Mouse (Mus musculus) liver, embryonic 15.5 days (tissue): Measurements from ENCODE around the gene Hoxd9. TPM values are rescaled to one million over a fixed set of nuclear protein-coding genes. Genes with fewer than 3 reads are reported as not detected.
A peak's percentile ranks its signal among the peaks of the same experiment; 100 is the strongest.

Source experiments
- ATAC-seq: fragments of 200-750 bp; cut with Nextera tagmentation; 2 replicates; pipeline ENCODE4 v1.8.0; 2017; ENCODE audit warnings: moderate number of reproducible peaks, mild to moderate bottlenecking, moderate library complexity; ENCODE audit not compliant: insufficient read depth
- H3K27ac ChIP-seq: fragments of 300-500 bp; sonication (generic); replicated peaks from 2 replicates; pipeline ENCODE4 v1.5.1; 2015; ENCODE audit warnings: mild to moderate bottlenecking, inconsistent platforms
- H3K27me3 ChIP-seq: fragments of 300-500 bp; sonication (generic); 2 replicates; pipeline ENCODE4 v1.6.1; 2015; ENCODE audit warnings: mild to moderate bottlenecking, inconsistent platforms
- H3K36me3 ChIP-seq: fragments of 300-500 bp; sonication (generic); replicated peaks from 2 replicates; pipeline ENCODE4 v1.6.1; 2015; ENCODE audit warnings: moderate library complexity, mild to moderate bottlenecking, inconsistent platforms
- H3K4me1 ChIP-seq: fragments of 300-500 bp; sonication (generic); replicated peaks from 2 replicates; pipeline ENCODE4 v1.6.1; 2015; ENCODE audit warnings: inconsistent platforms
- H3K4me2 ChIP-seq: fragments of 300-500 bp; sonication (generic); 2 replicates; pipeline ENCODE4 v1.6.1; 2015; ENCODE audit warnings: moderate library complexity, mild to moderate bottlenecking, inconsistent platforms
- H3K4me3 ChIP-seq: fragments of 300-500 bp; sonication (generic); replicated peaks from 2 replicates; pipeline ENCODE4 v1.5.1; 2015; ENCODE audit warnings: mild to moderate bottlenecking, inconsistent platforms
- H3K9ac ChIP-seq: fragments of 300-500 bp; sonication (generic); 2 replicates; pipeline ENCODE4 v1.6.1; 2015; ENCODE audit warnings: moderate library complexity, mild to moderate bottlenecking, inconsistent platforms
- H3K9me3 ChIP-seq: fragments of 300-500 bp; sonication (generic); replicated peaks from 2 replicates; pipeline ENCODE4 v1.6.1; 2016; ENCODE audit warnings: inconsistent platforms
- WGBS: fragments of 180-500 bp; shearing (Covaris S2); methylation state at CpG from one replicate; pipeline ENCODE4 v1.1.7; 2015; ENCODE audit warnings: mixed read lengths; ENCODE audit not compliant: insufficient replicate concordance; 5-methylcytosine and 5-hydroxymethylcytosine counted together
- polyA plus RNA-seq: library from polyadenylated mRNA; unstranded; fragments of >200 nt; fragmentation: Nextera tagmentation; extraction: Ambion mirVana; gene quantifications from 2 replicates; pipeline ENCODE4 v1.2.1, GENCODE M21; 2015

Hoxd9 gene
- not detected in 2 replicates for polyA plus RNA-seq

DNA sequence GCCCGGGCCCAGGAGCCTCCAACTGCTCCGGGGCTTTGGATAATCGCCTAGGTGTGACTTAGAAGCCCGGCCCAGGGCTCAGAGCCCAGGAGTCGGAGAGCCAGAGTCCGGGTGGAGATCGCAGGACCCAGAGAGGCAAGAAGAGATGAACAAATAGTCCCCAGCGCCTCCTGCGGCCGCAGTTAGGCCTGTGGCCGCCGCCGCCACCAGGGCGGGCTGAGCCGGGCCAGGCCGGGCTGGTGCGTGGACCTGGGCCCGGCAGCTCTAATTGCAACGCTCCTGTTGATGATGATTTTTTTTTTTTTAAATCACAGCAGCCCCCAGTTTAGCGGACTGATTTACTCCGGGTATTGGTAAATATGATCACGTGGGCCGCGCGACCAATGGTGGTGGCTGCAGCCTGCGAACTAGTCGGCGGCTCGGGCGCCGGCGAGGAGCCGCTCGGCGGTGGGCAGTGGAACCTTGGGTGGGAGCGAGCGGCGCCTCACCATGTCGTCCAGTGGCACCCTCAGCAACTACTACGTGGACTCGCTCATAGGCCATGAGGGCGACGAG is at the start of gene Hoxd9:
Gene Hoxd9 (plus strand): TSS at position 161 of the 555 bp plus-strand sequence.
- WGBS = under 1% methylated on average over 43 of the region's 43 CpGs
- Histone ChIP-seq H3K4me1 (peaks cover 6% of the 10 kb centered on the region), H3K9me3 (no peaks in the 10 kb centered on the region), H3K4me3 (peak within 1 kb of the TSS; percentile 30), H3K36me3 (no peaks in the 10 kb centered on the region), H3K27ac (no peak within 1 kb of the TSS), H3K4me2 (peak within 1 kb of the TSS; percentile 55), H3K9ac (no peak within 1 kb of the TSS), H3K27me3 (peaks cover 100% of the 10 kb centered on the region)
- no peak for ATAC-seq

- Histone ChIP-seq H3K4me2 (no peak overlapping the region), H3K27me3 (peaks cover 92% of the 10 kb centered on the region), H3K4me3 (no peak overlapping the region), H3K36me3 (no peaks in the 10 kb centered on the region), H3K9ac (no peak overlapping the region), H3K9me3 (no peaks in the 10 kb centered on the region), H3K4me1 (peaks cover 9% of the 10 kb centered on the region), H3K27ac (no peak overlapping the region)
- no peak for ATAC-seq
- WGBS = 26% methylated on average over 2 of the region's 2 CpGs
Measured at GRCm38 (mm10) chr2:74652996-74653340, 44.6 kb upstream of the Hoxd9 start.

DNA sequence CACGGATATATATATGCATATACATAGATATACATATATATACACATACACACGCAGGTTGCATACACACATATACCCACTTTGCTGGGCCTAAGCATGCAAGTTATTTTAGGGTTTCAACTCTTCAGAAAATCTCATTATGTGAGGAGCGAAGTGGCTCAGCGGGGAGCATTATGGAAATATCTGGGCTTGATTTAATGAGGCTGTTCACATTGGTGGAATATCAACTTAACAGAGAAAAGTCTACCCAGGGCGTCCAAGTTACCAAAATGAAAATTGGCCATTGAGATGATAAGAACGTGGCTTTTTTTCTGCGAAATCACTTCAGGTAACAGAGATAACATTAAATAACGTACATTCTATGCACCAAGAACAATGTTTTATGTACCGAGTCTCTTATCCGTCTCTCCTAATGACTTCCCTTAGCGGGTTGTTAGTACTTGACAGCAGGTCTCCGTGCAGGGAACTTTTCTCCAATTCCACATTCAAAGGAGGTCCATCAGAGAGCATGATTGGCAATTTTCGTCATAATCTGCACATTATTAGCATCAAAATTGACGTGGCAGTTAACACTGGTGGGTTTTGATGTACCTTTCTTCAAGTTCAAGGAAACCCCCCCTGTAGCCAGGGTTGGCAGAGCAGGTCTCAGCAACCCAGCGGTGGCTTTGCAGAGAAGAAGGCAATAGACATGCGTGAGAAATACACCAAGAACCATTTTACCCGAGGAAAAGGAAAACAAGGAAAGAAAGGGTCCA is 43.6 kb upstream of the Hoxd9 start:
- Histone ChIP-seq H3K9ac (no peak overlapping the region), H3K4me3 (no peak overlapping the region), H3K27me3 (peaks cover 92% of the 10 kb centered on the region), H3K4me2 (no peak overlapping the region), H3K9me3 (no peaks in the 10 kb centered on the region), H3K4me1 (peaks cover 9% of the 10 kb centered on the region), H3K27ac (no peak overlapping the region), H3K36me3 (no peaks in the 10 kb centered on the region)
- no peak for ATAC-seq
- 9% methylated on average over 17 of the region's 17 CpGs for WGBS

GRCm38 (mm10) chr2:74654743-74655419 is 42.6 kb upstream of the Hoxd9 start:
- H3K27ac ChIP-seq = no peak overlapping the region
- 11% methylated on average over 19 of the region's 20 CpGs for WGBS
- no peaks in the 10 kb centered on the region for H3K9me3 ChIP-seq
- no peak overlapping the region for H3K9ac ChIP-seq
- H3K4me2 ChIP-seq = peak overlapping the region; percentile 49; the same call in 1 of the 2 replicates
- no peak for ATAC-seq
- peaks cover 92% of the 10 kb centered on the region for H3K27me3 ChIP-seq
- H3K4me3 ChIP-seq = no peak overlapping the region
- H3K4me1 ChIP-seq = peaks cover 9% of the 10 kb centered on the region
- no peaks in the 10 kb centered on the region for H3K36me3 ChIP-seq

GRCm38 (mm10) chr2:74655420-74655781 is 42.1 kb upstream of the Hoxd9 start:
- ATAC-seq = no peak
- Histone ChIP-seq H3K4me2 (peak overlapping the region; percentile 49), H3K27me3 (peaks cover 92% of the 10 kb centered on the region), H3K9me3 (no peaks in the 10 kb centered on the region), H3K9ac (no peak overlapping the region), H3K4me1 (peaks cover 9% of the 10 kb centered on the region), H3K4me3 (peak overlapping the region; percentile 38), H3K27ac (no peak overlapping the region), H3K36me3 (no peaks in the 10 kb centered on the region)
- WGBS = 2% methylated on average over 38 of the region's 47 CpGs

DNA sequence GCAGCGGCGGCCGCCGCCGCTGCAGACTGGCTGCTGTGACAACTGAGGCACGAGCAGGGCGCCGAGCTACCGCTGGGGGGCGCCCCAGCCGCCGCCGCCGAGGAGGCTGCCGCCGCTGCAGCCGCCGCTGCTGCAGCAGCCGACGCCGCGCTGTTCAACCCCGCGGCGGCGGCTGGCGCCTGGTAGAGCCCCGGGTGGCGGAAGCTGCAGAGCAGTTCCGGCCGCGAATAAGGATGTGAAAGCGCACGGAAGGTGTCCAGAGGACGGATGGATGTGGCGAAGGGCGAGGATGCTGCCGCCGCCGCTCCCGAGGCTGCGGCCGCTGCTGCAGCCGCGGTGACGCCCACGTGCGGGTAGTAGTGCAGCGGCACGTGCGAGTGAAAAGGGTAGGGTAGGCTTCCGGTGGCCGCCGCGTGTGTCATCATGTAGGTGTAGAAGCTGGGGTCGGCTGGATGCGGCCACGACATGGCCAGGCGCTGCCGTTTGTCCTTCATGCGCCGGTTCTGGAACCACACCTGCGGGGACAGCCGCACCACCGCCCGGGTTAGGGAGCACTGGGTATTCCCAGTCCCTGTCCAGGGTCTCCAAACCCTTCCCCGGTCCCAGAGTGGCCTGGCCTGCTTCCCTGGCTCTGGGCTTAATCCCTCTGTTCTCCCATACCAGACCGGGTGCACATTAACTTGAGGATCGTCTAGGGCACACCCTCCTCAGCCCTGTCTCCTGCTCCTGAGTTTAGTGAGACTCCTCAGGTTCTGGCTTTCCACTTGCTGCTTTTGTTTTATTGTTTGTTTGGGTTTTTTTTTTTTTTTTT is 41.5 kb upstream of the Hoxd9 start:
- 2% methylated on average over 68 of the region's 69 CpGs for WGBS
- no peak for ATAC-seq
- H3K27me3 ChIP-seq = peaks cover 92% of the 10 kb centered on the region
- H3K4me1 ChIP-seq = peaks cover 9% of the 10 kb centered on the region
- no peak overlapping the region for H3K9ac ChIP-seq
- peak overlapping the region; percentile 38 for H3K4me3 ChIP-seq
- no peak overlapping the region for H3K27ac ChIP-seq
- H3K9me3 ChIP-seq = no peaks in the 10 kb centered on the region
- H3K36me3 ChIP-seq = no peaks in the 10 kb centered on the region
- peak overlapping the region; percentile 49 for H3K4me2 ChIP-seq

DNA sequence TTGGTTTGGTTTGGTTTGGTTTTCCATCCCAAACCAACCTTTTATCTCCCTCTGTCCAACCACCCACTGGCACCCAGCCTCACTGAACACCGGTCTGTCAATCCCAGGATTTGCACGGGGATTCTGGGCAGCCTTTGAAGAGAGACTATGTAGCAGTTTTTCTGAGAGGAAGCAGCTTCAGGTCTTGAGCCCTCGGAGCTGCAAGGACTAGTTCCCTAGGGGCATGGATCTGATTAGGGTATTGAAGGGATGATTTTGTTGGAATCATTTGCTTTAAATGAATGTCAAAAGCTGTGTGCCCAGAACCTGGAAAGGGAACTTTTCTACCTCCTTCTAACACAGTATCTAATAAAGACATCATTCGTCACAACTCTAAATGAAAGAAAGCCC is 40.9 kb upstream of the Hoxd9 start:
- 5% methylated on average over 4 of the region's 4 CpGs for WGBS
- peaks cover 9% of the 10 kb centered on the region for H3K4me1 ChIP-seq
- H3K27me3 ChIP-seq = peaks cover 92% of the 10 kb centered on the region
- no peaks in the 10 kb centered on the region for H3K9me3 ChIP-seq
- H3K4me2 ChIP-seq = no peak overlapping the region
- H3K4me3 ChIP-seq = no peak overlapping the region
- no peak overlapping the region for H3K9ac ChIP-seq
- H3K36me3 ChIP-seq = no peaks in the 10 kb centered on the region
- H3K27ac ChIP-seq = no peak overlapping the region
- ATAC-seq = no peak

GRCm38 (mm10) chr2:74657251-74658023 is 40.1 kb upstream of the Hoxd9 start:
- Histone ChIP-seq H3K9ac (no peak overlapping the region), H3K4me1 (peaks cover 9% of the 10 kb centered on the region), H3K4me2 (peak overlapping the region; percentile 27; the same call in 1 of the 2 replicates), H3K4me3 (peak overlapping the region; percentile 14; the same call in 1 of the 2 replicates), H3K27me3 (peaks cover 92% of the 10 kb centered on the region), H3K27ac (no peak overlapping the region), H3K9me3 (no peaks in the 10 kb centered on the region), H3K36me3 (no peaks in the 10 kb centered on the region)
- no peak for ATAC-seq
- WGBS = 3% methylated on average over 62 of the region's 62 CpGs

DNA sequence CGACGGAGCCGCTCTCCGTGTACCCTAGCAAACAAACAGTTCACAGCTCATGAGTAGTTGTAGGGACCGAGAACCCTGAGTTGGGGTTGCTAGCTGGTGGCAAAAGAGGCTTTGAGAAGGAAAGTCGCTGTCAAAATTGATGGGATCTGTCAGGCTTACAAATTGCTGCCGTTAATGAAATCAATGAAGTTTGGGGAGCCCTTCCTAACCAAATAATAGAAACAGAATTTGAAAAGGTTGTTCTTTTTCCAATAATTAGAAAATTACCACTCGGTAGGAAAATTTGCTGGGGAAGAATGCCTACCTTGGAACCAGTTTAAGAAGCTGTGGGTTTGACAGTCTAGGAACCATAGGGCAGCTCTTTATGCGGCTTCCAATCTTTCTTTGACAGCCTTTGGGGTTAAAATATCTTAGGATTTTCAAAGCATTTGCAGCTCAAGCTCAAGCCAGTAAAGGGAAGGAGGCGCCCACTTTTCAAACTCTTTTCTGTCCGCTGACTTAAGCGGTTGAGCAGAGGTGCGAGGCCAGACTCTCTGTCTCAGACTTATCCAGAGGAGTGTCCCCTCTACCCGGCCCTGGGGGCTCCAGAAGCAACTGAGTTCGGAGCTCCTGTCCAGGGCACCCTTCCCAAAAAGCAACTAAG is 39.4 kb upstream of the Hoxd9 start:
- Histone ChIP-seq H3K4me2 (no peak overlapping the region; the same call in 1 of the 2 replicates), H3K9ac (no peak overlapping the region), H3K4me1 (peaks cover 9% of the 10 kb centered on the region), H3K9me3 (no peaks in the 10 kb centered on the region), H3K36me3 (no peaks in the 10 kb centered on the region), H3K27ac (no peak overlapping the region), H3K4me3 (peak overlapping the region; percentile 14; the same call in 1 of the 2 replicates), H3K27me3 (peaks cover 96% of the 10 kb centered on the region)
- ATAC-seq = no peak
- WGBS = 3% methylated on average over 15 of the region's 15 CpGs
